Mouse (Mus musculus): ENCODE measurements around the gene Map3k15. TPM values are rescaled to one million over a fixed set of nuclear protein-coding genes. Genes with fewer than 3 reads are reported as not detected.

The Map3k15 gene
- polyA plus RNA-seq, 1 experiment from 2014 or later: 0.72 TPM

GRCm38 (mm10) chrX:159963273-159963672, 25.0 kb upstream of the Map3k15 start:
- H3K4me1 ChIP-seq (ENCODE audit: insufficient read depth): no peaks in the 10 kb centered on the region
- no peak overlapping the region for H3K4me3 ChIP-seq (ENCODE audit: low read depth, low read length)
- no peak overlapping the region for H3K27ac ChIP-seq (ENCODE audit: low read depth)
- ATAC-seq (ENCODE audit: insufficient read depth) (peak; percentile 67), DNase-seq (peak; percentile 94)
- no peaks in the 10 kb centered on the region for H3K27me3 ChIP-seq (ENCODE audit: insufficient read depth, low read length)
- WGBS: 28% methylated on average over 4 of the region's 4 CpGs
- H3K9me3 ChIP-seq (ENCODE audit: low read depth, low read length): no peaks in the 10 kb centered on the region
- TF ChIP-seq CTCF (IDR thresholded peaks at IDR 0.05; ENCODE audit: low read depth): peak; percentile 70
- H3K9ac ChIP-seq: no peak overlapping the region
- H3K36me3 ChIP-seq (ENCODE audit: insufficient read depth): no peaks in the 10 kb centered on the region
- no peak overlapping the region for H3K4me2 ChIP-seq

DNA sequence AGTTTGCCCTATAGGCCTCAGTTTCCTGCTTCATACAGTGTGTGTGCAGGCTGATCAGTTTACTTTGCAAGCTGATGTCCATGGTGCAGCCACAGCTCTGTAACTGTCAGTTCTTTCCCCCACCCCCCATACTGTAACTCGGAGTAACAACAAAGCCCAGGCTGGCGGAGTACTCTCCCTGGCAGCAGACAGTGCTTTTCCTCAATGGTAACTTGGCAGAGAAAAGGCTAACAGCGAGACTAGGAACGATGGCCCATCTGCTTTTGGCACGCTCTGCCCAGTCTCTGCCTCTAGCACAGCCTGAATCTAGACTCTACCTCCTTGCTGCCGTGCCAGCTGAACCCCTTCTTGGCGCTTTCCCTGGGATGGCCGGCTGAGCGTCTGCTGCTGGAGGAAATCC, 24.3 kb upstream of the Map3k15 start:
- Histone ChIP-seq H3K9me3 (ENCODE audit: low read depth, low read length) (no peaks in the 10 kb centered on the region), H3K9ac (no peak overlapping the region), H3K27me3 (ENCODE audit: insufficient read depth, low read length) (no peaks in the 10 kb centered on the region), H3K27ac (ENCODE audit: low read depth) (no peak overlapping the region), H3K4me3 (ENCODE audit: low read depth, low read length) (no peak overlapping the region), H3K4me1 (ENCODE audit: insufficient read depth) (no peaks in the 10 kb centered on the region), H3K36me3 (ENCODE audit: insufficient read depth) (no peaks in the 10 kb centered on the region), H3K4me2 (no peak overlapping the region)
- peak; percentile 25; the same call in 1 of the 2 replicates for ATAC-seq (ENCODE audit: insufficient read depth)
- 88% methylated on average over 9 of the region's 9 CpGs for WGBS
- no peak for TF ChIP-seq CTCF (IDR thresholded peaks at IDR 0.05; ENCODE audit: low read depth)
- DNase-seq: no peak

DNA sequence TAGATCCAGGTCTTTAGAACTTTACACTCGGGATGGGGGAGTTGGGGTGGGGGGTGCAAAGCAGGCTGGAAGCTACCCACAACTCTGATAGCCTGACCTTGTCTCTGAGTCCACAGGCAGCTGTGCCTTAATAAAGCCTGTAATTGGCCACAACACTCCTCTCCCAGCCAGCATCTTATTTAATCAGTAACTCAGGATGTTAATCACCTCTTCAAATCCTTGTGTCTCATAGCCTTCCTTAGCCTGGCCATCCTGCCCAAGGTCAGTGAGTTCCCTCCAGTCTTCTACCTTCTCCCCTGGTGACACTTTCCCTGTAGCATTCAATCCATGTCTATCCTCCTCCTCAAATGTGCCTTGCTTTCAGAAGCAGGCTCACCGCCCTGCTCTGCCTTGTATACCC, 19.2 kb upstream of the Map3k15 start:
- 85% methylated on average over 2 of the region's 2 CpGs for WGBS
- Histone ChIP-seq H3K4me1 (ENCODE audit: insufficient read depth) (no peaks in the 10 kb centered on the region), H3K4me2 (no peak overlapping the region), H3K4me3 (ENCODE audit: low read depth, low read length) (no peak overlapping the region), H3K9ac (no peak overlapping the region), H3K36me3 (ENCODE audit: insufficient read depth) (no peaks in the 10 kb centered on the region), H3K27ac (ENCODE audit: low read depth) (no peak overlapping the region), H3K27me3 (ENCODE audit: insufficient read depth, low read length) (no peaks in the 10 kb centered on the region), H3K9me3 (ENCODE audit: low read depth, low read length) (no peaks in the 10 kb centered on the region)
- DNase-seq: no peak
- no peak for ATAC-seq (ENCODE audit: insufficient read depth)
- TF ChIP-seq CTCF (IDR thresholded peaks at IDR 0.05; ENCODE audit: low read depth): no peak

- H3K4me2 ChIP-seq: no peak overlapping the region
- H3K4me3 ChIP-seq (ENCODE audit: low read depth, low read length): no peak overlapping the region
- DNase-seq (no peak), ATAC-seq (ENCODE audit: insufficient read depth) (no peak; the same call in 1 of the 2 replicates)
- no peaks in the 10 kb centered on the region for H3K4me1 ChIP-seq (ENCODE audit: insufficient read depth)
- no peaks in the 10 kb centered on the region for H3K9me3 ChIP-seq (ENCODE audit: low read depth, low read length)
- no peaks in the 10 kb centered on the region for H3K27me3 ChIP-seq (ENCODE audit: insufficient read depth, low read length)
- no peak overlapping the region for H3K27ac ChIP-seq (ENCODE audit: low read depth)
- 41% methylated on average over 3 of the region's 3 CpGs for WGBS
- H3K9ac ChIP-seq: no peak overlapping the region
- no peaks in the 10 kb centered on the region for H3K36me3 ChIP-seq (ENCODE audit: insufficient read depth)
- no peak for TF ChIP-seq CTCF (IDR thresholded peaks at IDR 0.05; ENCODE audit: low read depth)
These were observed 17.0 kb upstream of the Map3k15 start for GRCm38 (mm10) chrX:159971091-159971779.

- no peak overlapping the region for H3K4me3 ChIP-seq (ENCODE audit: low read depth, low read length)
- H3K36me3 ChIP-seq (ENCODE audit: insufficient read depth): no peaks in the 10 kb centered on the region
- H3K27me3 ChIP-seq (ENCODE audit: insufficient read depth, low read length): no peaks in the 10 kb centered on the region
- 17% methylated on average over 5 of the region's 5 CpGs for whole genome bisulfite sequencing
- no peak overlapping the region for H3K4me2 ChIP-seq
- peak; percentile 75; the same call in 1 of the 2 replicates for ATAC-seq (ENCODE audit: insufficient read depth)
- H3K9ac ChIP-seq: no peak overlapping the region
- H3K27ac ChIP-seq (ENCODE audit: low read depth): no peak overlapping the region
- TF ChIP-seq CTCF (IDR thresholded peaks at IDR 0.05; ENCODE audit: low read depth): peak; percentile 76
- peak; percentile 83 for DNase-seq
- H3K4me1 ChIP-seq (ENCODE audit: insufficient read depth): no peaks in the 10 kb centered on the region
- no peaks in the 10 kb centered on the region for H3K9me3 ChIP-seq (ENCODE audit: low read depth, low read length)
These were observed 14.5 kb upstream of the Map3k15 start for GRCm38 (mm10) chrX:159973730-159974129.

DNA sequence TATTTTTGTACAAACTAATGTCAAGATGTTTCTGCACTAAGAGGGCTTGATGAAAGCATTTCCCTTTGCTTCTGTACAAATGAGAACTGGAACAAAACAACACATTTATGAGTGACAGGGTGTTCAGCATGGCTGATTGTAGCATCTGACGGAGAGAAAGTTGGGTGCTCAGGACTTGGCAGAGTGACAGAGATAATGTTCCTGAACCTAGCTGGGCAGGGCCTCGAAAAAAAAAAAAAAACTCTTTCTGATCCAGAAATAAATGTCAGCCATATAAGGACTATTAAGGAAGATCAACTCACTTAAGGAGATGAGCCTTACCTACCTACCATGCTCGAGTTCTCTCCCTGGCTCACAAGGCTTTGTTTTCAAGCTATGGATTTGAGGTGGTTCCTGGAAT, 12.0 kb upstream of the Map3k15 start:
- Histone ChIP-seq H3K36me3 (ENCODE audit: insufficient read depth) (no peaks in the 10 kb centered on the region), H3K9ac (no peak overlapping the region), H3K27me3 (ENCODE audit: insufficient read depth, low read length) (no peaks in the 10 kb centered on the region), H3K4me1 (ENCODE audit: insufficient read depth) (no peaks in the 10 kb centered on the region), H3K4me3 (ENCODE audit: low read depth, low read length) (no peak overlapping the region), H3K27ac (ENCODE audit: low read depth) (no peak overlapping the region), H3K9me3 (ENCODE audit: low read depth, low read length) (no peaks in the 10 kb centered on the region), H3K4me2 (no peak overlapping the region)
- no peak for DNase-seq
- no peak for ATAC-seq (ENCODE audit: insufficient read depth)
- no peak for TF ChIP-seq CTCF (IDR thresholded peaks at IDR 0.05; ENCODE audit: low read depth)
- 52% methylated on average over 3 of the region's 3 CpGs for WGBS

GRCm38 (mm10) chrX:159995808-159996207, 7.6 kb downstream of the Map3k15 start:
- H3K9ac ChIP-seq: no peak overlapping the region
- no peak for ATAC-seq (ENCODE audit: insufficient read depth)
- no peaks in the 10 kb centered on the region for H3K36me3 ChIP-seq (ENCODE audit: insufficient read depth)
- H3K27me3 ChIP-seq (ENCODE audit: insufficient read depth, low read length): no peaks in the 10 kb centered on the region
- no peak for DNase-seq
- H3K4me3 ChIP-seq (ENCODE audit: low read depth, low read length): no peak overlapping the region
- H3K27ac ChIP-seq (ENCODE audit: low read depth): no peak overlapping the region
- no peaks in the 10 kb centered on the region for H3K9me3 ChIP-seq (ENCODE audit: low read depth, low read length)
- H3K4me1 ChIP-seq (ENCODE audit: insufficient read depth): no peaks in the 10 kb centered on the region
- 81% methylated on average over 6 of the region's 6 CpGs for WGBS
- TF ChIP-seq CTCF (IDR thresholded peaks at IDR 0.05; ENCODE audit: low read depth): no peak
- no peak overlapping the region for H3K4me2 ChIP-seq

All from lung, embryonic 14.5 days (tissue).